In genomic region chrX:153375105-153375504, GRCm38 (mm10) we compare ENCODE assay signal across 16 mouse cellular contexts.
DNase-seq lines count a peak whose midpoint lies in the region; ATAC-seq lines count a peak whose summit lies in the region.
"Had no signal": no experiment of that assay in that cellular context is flagged by ENCODE, and none has a peak within 500 bp of the region (broad histone marks: within the 10 kb centered on the region; RNA-seq: fewer than 3 reads in every experiment).

No protein-coding gene starts in this region.

- DNase-seq in embryo, embryonic 10.5 days (ENCODE audit: low spot score) = peak; percentile 18
- no peak for DNase-seq in embryo, embryonic 11 days
- DNase-seq in thymus, postnatal 14 days = peak; percentile 12
- no peak for DNase-seq in thymus, postnatal 10 days (ENCODE audit: low spot score in 2 of 2)
- no peak for DNase-seq in testis, postnatal 10 days (ENCODE audit: low spot score)
- DNase-seq: heart, postnatal 14 days; kidney, adult 9 months; layer of hippocampus, adult 9-11 months; lung, adult 2 months; spleen, adult 18-20 months; thymus, adult 2 months had no signal

- ATAC-seq in megakaryocyte progenitor cell, adult 5-6 weeks (replicated peaks; ENCODE audit: poor library complexity) = 0 out of 2 replicates have a peak, but pooled peaks have one; percentile 69
- 0 out of 2 replicates have a peak, but pooled peaks have one; percentile 29 for ATAC-seq in stomach, embryonic 16.5 days (ENCODE audit: insufficient read depth, low FRiP score)
- no peak; the same call in 1 of the 2 replicates for ATAC-seq in intestine, embryonic 16.5 days

- no peak overlapping the region for H3K27ac ChIP-seq in stomach, embryonic 16.5 days (ENCODE audit: low read length)
- H3K27ac ChIP-seq in intestine, embryonic 16.5 days (ENCODE audit: low read length) = no peak overlapping the region
- H3K27ac ChIP-seq: limb, embryonic 12.5 days had no signal

- H3K36me3 ChIP-seq in stomach, embryonic 16.5 days (ENCODE audit: control insufficient read depth, insufficient read depth, low read length) = no peaks in the 10 kb centered on the region
- H3K36me3 ChIP-seq in intestine, embryonic 16.5 days (ENCODE audit: control insufficient read depth, insufficient read depth, low read length) = no peaks in the 10 kb centered on the region
- H3K36me3 ChIP-seq: limb, embryonic 12.5 days had no signal

- 67% methylated on average over 3 of the region's 3 CpGs for WGBS in stomach, embryonic 16.5 days
- 59% methylated on average over 3 of the region's 3 CpGs for WGBS in intestine, embryonic 16.5 days

- H3K4me1 ChIP-seq in stomach, embryonic 16.5 days (ENCODE audit: control insufficient read depth, insufficient read depth, low read length) = no peaks in the 10 kb centered on the region
- H3K4me1 ChIP-seq in intestine, embryonic 16.5 days (ENCODE audit: control insufficient read depth, insufficient read depth, low read length) = no peaks in the 10 kb centered on the region
- H3K4me1 ChIP-seq: limb, embryonic 12.5 days had no signal

- no peak overlapping the region for H3K9ac ChIP-seq in stomach, embryonic 16.5 days (ENCODE audit: low read length)
- no peak overlapping the region for H3K9ac ChIP-seq in intestine, embryonic 16.5 days (ENCODE audit: low read depth, low read length)
- H3K9ac ChIP-seq: limb, embryonic 12.5 days had no signal

- H3K4me2 ChIP-seq in stomach, embryonic 16.5 days (ENCODE audit: low read depth, low read length) = no peak overlapping the region
- H3K4me2 ChIP-seq in intestine, embryonic 16.5 days (ENCODE audit: low read depth, low read length) = no peak overlapping the region
- H3K4me2 ChIP-seq: limb, embryonic 12.5 days had no signal

- H3K27me3 ChIP-seq in stomach, embryonic 16.5 days (ENCODE audit: control insufficient read depth, insufficient read depth, low read length) = no peaks in the 10 kb centered on the region
- H3K27me3 ChIP-seq in intestine, embryonic 16.5 days (replicated peaks; ENCODE audit: control insufficient read depth, insufficient read depth, low read length) = no peaks in the 10 kb centered on the region
- H3K27me3 ChIP-seq: limb, embryonic 12.5 days; megakaryocyte, embryonic 14.5 days had no signal

- no peaks in the 10 kb centered on the region for H3K9me3 ChIP-seq in stomach, embryonic 16.5 days (replicated peaks; ENCODE audit: control insufficient read depth, low read length)
- no peaks in the 10 kb centered on the region for H3K9me3 ChIP-seq in intestine, embryonic 16.5 days (ENCODE audit: control insufficient read depth, low read length)
- H3K9me3 ChIP-seq: limb, embryonic 12.5 days; megakaryocyte, embryonic 14.5 days had no signal

- no peak overlapping the region for H3K4me3 ChIP-seq in stomach, embryonic 16.5 days (replicated peaks; ENCODE audit: low read length)
- no peak overlapping the region for H3K4me3 ChIP-seq in intestine, embryonic 16.5 days (ENCODE audit: low read length)
- H3K4me3 ChIP-seq: limb, embryonic 12.5 days; megakaryocyte, embryonic 14.5 days had no signal

Comparison
In these comparisons a context has a peak if more than half of its experiments do, and no peak if none do; other contexts are left out.
1. DNase-seq: peak in embryo, embryonic 10.5 days (single experiment) and thymus, postnatal 14 days (single experiment); none in embryo, embryonic 11 days (single experiment), thymus, postnatal 10 days (0 of 2) and testis, postnatal 10 days (single experiment).